Mouse (Mus musculus): ENCODE data around the gene Ddx55.

Ddx55 gene

DNA sequence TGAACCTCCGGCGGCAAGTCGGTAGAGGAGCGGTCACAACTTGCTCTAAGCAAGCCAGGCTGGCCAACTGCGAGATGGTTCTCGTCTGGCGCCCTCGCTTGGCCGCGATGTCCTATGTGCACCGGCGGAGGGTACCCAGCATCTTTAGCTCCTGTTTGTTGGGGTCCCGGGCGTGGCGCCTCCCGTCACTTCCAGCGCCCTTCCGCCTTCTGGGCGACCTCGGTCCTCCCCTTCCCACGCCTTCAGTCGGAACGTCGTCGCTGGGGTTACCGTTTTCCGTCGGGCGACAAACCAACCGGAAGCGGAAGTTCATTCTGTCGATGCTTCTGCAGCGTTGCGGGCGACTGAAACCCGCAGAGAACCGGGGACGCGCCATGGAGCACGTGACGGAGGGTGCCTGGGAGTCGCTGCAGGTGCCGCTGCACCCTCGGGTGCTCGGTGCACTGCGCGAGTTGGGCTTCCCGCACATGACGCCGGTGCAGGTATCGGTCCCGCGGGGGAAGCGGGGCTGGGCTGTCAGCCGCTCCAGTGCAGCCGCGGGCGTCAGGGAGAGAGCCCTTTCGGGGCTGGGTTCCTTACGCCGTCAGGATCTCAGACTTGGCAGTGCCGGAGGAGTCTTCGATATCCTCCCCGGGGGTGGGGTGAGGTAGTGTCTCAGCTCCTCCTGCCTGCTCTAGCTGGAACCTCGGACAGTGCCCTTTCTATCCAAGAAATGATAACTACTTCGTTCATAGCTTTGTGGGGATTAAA lies at the start of gene Ddx55:
Gene Ddx55 (plus strand): TSS at position 307 of the 750 bp plus-strand sequence.
- DNase-seq, result peak; percentile 93

DNA sequence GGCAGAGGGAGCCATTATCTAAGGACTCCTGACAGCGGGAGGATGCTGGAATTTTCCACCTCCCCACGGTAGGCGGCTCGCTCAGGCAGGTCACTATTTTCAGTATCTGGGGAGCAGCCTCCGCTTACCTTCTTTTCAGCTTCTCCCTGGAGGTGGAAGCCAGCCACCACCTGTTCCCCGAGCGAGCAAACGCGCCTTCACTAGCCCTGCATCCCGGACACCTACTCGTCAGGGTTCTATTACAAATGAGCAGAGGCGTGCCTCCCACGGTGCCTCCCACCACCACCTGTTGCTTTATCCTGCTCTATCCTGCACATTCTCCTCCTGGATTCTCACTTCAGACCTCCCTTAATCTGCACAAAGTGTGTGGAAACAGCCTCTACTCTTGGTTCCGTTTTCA lies 48.9 kb upstream of the Ddx55 start:
- no peak for DNase-seq

- DNase-seq, result no peak
These were observed 47.4 kb upstream of the Ddx55 start for GRCm38 (mm10) chr5:124505235-124505634.

DNA sequence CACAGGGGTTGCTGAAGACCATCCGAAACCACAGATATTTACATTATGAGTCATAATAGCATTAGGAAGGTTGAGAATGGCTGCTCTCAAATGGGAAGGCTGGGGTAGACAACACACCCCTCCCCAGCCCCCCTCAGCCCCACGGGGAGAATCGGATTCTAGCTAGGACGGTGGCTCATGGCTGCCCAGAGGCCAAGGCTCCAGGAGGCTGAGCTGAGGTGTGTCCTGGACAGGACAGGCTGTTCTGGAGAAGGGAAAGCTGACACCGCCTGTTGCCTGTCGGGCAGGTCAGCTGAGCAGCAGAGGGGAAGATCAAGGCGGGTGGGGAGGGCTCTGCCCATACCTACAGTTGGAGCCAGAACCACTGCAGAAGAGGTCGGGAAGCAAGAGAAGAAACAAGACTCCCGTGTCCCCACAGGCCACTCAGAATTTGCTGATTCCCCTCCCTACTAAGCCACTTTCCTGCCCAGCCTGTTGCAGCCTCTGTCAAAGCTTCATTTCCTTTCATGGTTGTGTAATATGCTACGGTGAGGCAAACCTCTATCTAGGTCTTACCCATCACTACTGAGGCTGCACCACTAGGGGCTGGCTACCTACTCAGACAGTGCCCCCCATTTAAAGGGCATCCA lies 45.8 kb upstream of the Ddx55 start:
- no peak for DNase-seq

- no peak for DNase-seq
These were observed 43.5 kb upstream of the Ddx55 start for GRCm38 (mm10) chr5:124509200-124509599.

DNA sequence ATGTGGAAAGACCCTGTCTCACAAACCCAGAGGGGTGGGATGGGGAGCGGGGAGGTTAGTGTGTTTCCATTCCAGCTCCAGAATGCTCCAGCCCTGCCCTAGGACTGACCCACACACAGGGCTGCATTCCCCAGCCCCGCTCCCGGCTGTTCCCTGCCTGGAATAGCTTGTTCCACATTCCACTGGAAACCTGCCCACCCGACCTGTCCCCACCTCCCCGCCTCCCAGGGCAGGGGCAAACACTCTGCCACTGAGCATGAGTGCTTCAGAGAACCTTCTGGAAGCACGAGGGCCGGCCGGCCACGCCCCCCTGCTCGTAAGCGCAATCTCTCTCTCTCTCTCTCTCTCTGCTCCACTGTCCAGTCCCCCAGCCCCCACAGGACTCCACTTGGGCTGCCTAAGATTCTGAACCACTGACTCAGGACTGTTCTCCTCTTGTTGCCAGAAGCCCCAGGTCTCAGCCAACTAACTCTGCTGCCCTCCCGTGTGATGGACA lies 42.9 kb upstream of the Ddx55 start:
- no peak for DNase-seq

DNA sequence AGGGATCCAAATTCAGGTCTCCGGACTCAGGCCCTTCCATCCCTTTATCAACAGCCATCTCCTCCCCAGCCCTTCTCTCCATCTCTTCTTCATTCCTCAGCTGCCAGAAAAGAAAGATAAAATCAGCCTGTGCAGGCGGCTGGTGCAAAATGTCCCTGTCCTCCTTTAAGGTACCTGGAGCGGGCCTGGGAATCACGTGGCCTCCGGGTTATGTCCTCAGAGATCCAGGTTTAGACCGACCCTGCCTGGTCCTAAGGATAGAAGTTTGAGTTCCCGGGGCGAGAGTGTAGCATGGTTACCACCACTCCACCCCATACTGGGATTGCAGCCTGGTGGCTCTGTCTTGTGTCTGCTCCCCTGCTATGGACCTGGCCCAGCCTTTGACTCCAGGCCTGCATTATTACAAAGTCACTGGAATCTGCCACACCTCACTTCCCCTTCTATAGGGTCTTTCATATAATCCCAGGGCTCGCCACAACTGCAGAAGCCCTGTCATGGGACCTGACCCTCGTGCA lies 42.1 kb upstream of the Ddx55 start:
- DNase-seq, result no peak

DNA sequence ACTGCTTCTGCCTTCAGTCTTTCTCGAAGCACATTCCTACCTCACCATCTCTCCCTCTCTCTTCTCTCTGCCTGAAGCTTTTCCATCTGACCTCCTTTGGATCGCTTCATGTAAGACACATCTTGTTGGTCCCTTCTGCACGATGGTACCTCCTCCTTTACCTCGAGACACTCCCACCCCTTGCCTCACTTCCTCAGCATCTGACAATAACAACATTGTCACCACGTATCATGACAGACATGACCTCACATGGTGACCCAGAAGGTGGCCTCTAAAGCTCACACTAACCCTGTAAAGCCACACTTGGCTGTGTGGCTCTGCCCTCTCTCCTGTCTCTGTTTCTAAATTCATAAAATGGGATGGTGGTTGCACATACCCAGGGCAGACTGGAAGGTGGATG lies 36.9 kb upstream of the Ddx55 start:
- no peak for DNase-seq

DNA sequence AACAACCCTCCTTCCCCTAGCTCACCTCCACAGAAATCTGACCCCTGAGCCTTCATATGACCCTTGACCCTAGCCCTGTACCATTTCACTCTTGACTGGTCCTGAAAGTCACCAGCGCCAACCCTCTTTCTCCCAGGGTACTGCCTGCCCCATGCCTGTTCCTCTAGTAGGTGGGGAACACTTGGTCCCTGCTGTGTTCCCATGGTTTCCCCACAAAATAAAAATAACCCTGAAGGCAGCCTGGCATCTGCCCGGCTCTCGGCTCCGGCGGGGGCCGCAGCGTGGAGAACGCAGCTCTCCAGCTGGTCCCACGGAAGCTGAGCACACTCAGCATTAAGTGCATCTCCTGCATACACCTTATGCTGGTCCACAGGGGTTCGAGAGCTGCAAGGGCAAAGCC lies 34.0 kb upstream of the Ddx55 start:
- DNase-seq, result no peak

DNA sequence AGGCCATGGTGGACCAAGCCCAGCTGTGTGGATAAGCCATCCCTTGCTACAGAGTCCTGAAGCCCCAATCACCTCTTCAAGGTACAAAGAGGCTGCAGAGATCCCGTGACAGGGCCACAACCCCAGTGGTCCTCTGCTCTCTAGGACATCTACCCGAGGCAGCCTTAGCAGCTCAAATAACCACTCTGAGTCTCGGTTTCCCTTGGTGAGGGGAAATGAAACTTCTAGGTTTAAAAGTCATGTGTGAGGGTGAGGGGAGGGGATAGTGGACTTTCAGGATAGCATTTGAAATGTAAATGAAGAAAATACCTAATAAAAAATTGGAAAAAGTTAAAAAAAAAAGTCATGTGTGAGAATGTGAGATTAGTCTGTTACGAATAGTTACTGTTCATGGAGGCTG lies 31.1 kb upstream of the Ddx55 start:
- DNase-seq, result peak in 1 of 2 experiments; percentile 21

GRCm38 (mm10) chr5:124523032-124523431 lies 29.6 kb upstream of the Ddx55 start:
- DNase-seq, result no peak

DNA sequence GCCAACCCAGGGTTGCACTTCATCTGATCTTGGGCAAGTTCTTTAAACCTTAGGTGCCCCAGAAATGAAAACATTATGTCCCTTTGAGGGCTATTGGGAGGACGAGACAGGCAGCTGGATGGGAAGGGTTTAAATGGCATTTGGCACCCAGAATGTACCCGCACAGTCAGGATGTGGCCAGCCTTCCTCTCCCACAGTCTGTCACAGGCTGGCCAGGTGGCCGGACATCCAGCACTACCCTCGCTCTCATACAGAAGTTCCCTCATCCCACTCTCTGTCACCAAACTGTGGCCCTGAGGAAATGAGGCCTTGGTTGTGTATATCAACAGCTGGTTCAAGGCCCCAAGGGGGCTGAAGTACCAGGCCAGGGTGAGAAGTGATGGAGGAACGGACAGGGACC lies 27.7 kb upstream of the Ddx55 start:
- no peak for DNase-seq

- DNase-seq, result no peak
These were observed 24.3 kb upstream of the Ddx55 start for GRCm38 (mm10) chr5:124528351-124528750.

DNA sequence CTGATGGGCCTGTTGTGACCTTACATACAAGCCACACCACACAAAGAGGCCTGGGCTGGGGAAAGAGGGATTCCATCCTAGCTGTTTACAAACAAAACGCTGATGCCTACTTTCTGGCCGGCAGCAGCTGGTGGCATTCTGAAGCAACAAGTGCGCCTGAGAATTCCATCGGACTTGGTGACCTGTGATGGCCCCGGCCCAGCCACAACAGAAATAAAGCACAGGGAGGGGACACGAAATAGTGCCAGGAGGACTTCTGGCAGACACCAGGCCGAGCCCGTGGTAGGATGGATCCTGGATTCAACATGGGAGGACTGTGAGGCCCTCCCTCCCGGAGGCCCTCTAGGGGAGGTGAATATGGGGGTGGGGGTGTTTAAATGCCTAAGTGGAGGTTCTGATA lies 23.9 kb upstream of the Ddx55 start:
- no peak for DNase-seq

DNA sequence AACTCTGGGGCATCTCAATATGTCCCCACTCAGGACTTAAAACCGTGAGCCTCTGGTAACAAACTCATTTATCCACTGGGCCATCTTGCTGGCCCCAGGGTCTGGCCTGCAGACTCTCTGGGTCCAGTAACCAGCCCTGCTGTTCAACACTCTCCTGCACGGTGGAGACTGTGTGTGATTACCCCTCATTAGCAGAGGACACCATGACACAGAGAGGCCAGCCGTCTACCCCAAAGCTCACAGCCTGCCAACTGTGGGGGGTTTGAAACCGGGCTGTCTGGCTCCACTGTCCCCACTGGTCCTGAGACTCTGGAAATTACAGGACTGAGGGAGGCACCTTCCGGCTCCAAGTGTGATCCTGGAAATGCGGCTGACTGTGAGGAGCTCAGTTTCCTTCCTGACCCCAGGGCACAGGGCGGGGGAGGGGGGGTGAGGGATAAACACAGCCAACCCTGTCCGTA lies 23.4 kb upstream of the Ddx55 start:
- DNase-seq, result no peak

DNA sequence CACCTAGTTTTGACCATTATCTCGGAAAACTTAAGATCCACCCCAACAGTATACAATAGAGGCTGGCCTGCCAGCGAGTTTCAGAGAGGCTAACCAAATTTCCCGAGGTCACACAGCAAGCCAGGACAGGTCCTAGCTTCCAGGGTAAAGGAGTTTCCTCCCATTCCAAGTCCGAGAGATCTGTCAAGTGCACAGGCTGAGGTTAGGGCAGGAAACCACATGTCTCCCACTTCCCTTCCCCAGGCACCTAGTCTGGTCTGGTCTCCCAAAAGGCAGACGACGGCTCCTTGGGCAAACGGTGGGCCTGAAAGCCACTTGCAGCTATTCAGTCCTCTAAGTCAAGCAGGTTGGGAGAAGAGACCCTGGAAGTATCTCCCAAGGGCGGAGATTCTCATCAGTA lies 23.0 kb upstream of the Ddx55 start:
- no peak for DNase-seq

- DNase-seq, result peak; percentile 49 to 55
These were observed 21.7 kb upstream of the Ddx55 start, which contains the start of gene Rilpl1 for GRCm38 (mm10) chr5:124530655-124531582. Gene Rilpl1 (minus strand): TSS chr5:124531391.

DNA sequence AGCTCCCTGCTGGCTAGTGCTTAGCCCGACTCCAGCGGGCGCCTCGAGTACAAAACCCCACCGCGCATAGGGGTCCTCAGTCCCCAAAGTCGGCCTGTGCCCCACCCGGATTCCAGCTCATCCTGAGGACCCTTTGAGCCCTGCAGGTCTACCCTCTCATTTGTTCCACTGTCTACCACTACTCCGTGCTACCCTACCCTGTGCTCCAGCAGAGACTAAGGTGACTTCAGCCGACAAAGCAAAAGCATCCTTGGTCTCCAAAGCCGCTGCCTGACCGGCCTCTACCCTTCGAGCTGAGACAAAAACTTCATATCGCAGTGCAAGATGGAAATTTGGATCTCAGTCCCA lies 21.1 kb upstream of the Ddx55 start:
- no peak for DNase-seq

DNA sequence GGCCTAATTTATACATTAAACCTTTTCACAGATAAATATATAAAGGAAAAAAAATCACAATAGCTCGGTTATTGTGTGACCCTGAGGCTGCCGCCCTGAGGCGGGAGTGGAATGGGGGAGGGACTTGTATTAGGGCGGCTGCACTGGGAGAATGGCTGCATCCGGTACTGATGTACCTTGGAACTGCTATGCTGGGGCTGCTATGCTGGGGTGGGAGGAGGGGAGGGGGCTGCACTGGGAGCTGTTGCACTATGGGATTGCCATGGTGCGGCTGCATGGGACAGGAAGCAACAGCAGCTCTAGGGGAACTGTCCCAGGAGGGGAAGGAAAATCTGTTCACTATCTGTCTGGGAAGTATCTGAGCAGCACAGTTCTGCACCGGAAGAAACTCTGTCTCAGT lies 20.2 kb upstream of the Ddx55 start:
- DNase-seq, result no peak

- no peak for DNase-seq
These were observed 17.6 kb upstream of the Ddx55 start for GRCm38 (mm10) chr5:124535016-124535415.

GRCm38 (mm10) chr5:124536776-124537175 lies 15.9 kb upstream of the Ddx55 start:
- DNase-seq, result peak in 1 of 2 experiments; percentile 16

DNA sequence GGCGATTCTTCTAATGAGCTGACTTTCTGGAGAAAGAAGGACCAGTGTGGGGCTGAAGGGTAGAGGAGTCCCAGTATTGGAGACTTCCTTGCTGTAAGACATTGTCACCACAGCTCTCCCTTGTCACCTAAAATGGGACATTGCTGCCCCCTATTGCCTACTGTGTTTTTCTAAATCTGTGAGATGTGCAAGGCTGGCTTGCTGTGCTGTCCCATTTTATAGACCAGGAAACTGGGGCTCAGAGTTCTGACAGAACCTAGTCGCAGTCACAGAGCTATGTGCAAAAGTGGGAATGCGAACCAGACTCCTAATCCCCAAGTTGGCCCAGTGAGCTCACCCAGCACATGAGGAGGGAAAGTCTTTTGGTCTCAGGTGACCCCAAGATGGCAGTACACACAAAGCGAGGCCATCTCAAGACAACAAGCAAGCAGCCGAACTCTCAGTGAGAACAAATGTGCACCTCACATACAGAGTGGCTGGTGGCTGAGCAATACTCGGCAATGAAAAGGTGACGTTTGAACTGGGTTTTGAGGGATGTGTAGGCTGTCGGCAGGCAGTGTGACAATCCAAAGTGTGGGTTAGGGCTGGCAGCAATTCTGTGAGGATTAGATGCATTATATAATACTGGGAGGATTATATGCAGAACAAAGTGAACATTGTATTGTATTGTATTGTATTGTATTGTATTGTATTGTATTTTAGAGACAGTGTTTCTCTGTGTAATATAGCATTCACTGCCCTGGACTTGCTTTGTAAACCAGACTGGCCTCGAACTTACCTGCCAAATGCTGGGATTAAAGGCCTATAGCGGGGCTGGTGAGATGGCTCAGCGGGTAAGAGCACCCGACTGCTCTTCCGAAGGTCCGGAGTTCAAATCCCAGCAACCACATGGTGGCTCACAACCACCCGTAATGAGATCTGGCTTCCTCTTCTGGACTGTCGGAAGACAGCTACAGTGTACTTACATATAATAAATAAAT lies 13.6 kb upstream of the Ddx55 start:
- peak; percentile 74 to 76 for DNase-seq
